Mouse (Mus musculus) left cerebral cortex, adult 8-10 months (tissue): ENCODE measurements at regions not wholly inside any gene's neighbourhood (a gene's known extent, or its start where the extent isn't known, plus 50 kb on each side); places are given as distances from the start of the nearest gene placed in this dataset.

Experiments
- DNase-seq, 2 experiments: peaks; one replicate each; pipeline ENCODE4 v3.0.0; 2022; ENCODE audit warnings: low spot score in 2 of 2

GRCm38 (mm10) chr11:114439314-114439713 lies 229.0 kb upstream of the Rpl38 start:
- no peak for DNase-seq

- no peak for DNase-seq
Measured at GRCm38 (mm10) chr11:114435788-114436187, 232.5 kb upstream of the Rpl38 start.

GRCm38 (mm10) chr11:114433561-114433960 lies 234.8 kb upstream of the Rpl38 start:
- DNase-seq, result no peak

GRCm38 (mm10) chr11:114425447-114425846 lies 242.9 kb upstream of the Rpl38 start:
- DNase-seq, result no peak

GRCm38 (mm10) chr11:114423322-114423721 lies 245.0 kb upstream of the Rpl38 start:
- no peak for DNase-seq

- no peak for DNase-seq
Measured at GRCm38 (mm10) chr11:114419002-114419401, 249.3 kb upstream of the Rpl38 start.

- no peak for DNase-seq
Measured at GRCm38 (mm10) chr11:114416168-114416567, 252.2 kb upstream of the Rpl38 start.

GRCm38 (mm10) chr11:114404401-114404800 lies 263.9 kb upstream of the Rpl38 start:
- no peak for DNase-seq

GRCm38 (mm10) chr11:114402556-114403320 lies 265.6 kb upstream of the Rpl38 start:
- peak in 1 of 2 experiments; percentile 9 for DNase-seq

GRCm38 (mm10) chr11:114400701-114401100 lies 267.6 kb upstream of the Rpl38 start:
- no peak for DNase-seq

- no peak for DNase-seq
Measured at GRCm38 (mm10) chr11:114392161-114392560, 276.2 kb upstream of the Rpl38 start.

- DNase-seq, result no peak
Measured at GRCm38 (mm10) chr11:114391553-114391952, 276.8 kb upstream of the Rpl38 start.

GRCm38 (mm10) chr11:114387091-114387490 lies 281.2 kb upstream of the Rpl38 start:
- DNase-seq, result no peak

- no peak for DNase-seq
Measured at GRCm38 (mm10) chr11:114379411-114379824, 288.9 kb upstream of the Rpl38 start.

GRCm38 (mm10) chr11:114375921-114376320 lies 292.4 kb upstream of the Rpl38 start:
- DNase-seq, result no peak

GRCm38 (mm10) chr11:114370708-114371107 lies 297.6 kb upstream of the Rpl38 start:
- DNase-seq, result no peak

- DNase-seq, result no peak
Measured at GRCm38 (mm10) chr11:114367779-114368178, 300.5 kb upstream of the Rpl38 start.

GRCm38 (mm10) chr11:114360946-114361345 lies 294.1 kb upstream of the Sdk2 start:
- DNase-seq, result no peak

- no peak for DNase-seq
Measured at GRCm38 (mm10) chr11:114360321-114360720, 293.5 kb upstream of the Sdk2 start.

GRCm38 (mm10) chr11:114352146-114352795 lies 285.4 kb upstream of the Sdk2 start:
- no peak for DNase-seq

GRCm38 (mm10) chr11:114336839-114337484 lies 270.1 kb upstream of the Sdk2 start:
- DNase-seq, result no peak
